Mouse (Mus musculus) gonadal fat pad, adult 2 months (tissue): ENCODE data around the gene Nr2f2. TPM values are rescaled to one million over a fixed set of nuclear protein-coding genes. Genes with fewer than 3 reads are reported as not detected.

Experiments used
- DNase-seq: peaks from one replicate; pipeline ENCODE4 v3.0.0-alpha.2; 2012; ENCODE audit warnings: low read depth
- polyA plus RNA-seq: library from polyadenylated mRNA; depleted of rRNA; stranded (reverse); fragments of >200 nt; gene quantifications from 2 replicates; pipeline ENCODE4 v1.2.3, GENCODE M21; 2012

Nr2f2 gene
- polyA plus RNA-seq, 1 experiment: 116 TPM

DNA sequence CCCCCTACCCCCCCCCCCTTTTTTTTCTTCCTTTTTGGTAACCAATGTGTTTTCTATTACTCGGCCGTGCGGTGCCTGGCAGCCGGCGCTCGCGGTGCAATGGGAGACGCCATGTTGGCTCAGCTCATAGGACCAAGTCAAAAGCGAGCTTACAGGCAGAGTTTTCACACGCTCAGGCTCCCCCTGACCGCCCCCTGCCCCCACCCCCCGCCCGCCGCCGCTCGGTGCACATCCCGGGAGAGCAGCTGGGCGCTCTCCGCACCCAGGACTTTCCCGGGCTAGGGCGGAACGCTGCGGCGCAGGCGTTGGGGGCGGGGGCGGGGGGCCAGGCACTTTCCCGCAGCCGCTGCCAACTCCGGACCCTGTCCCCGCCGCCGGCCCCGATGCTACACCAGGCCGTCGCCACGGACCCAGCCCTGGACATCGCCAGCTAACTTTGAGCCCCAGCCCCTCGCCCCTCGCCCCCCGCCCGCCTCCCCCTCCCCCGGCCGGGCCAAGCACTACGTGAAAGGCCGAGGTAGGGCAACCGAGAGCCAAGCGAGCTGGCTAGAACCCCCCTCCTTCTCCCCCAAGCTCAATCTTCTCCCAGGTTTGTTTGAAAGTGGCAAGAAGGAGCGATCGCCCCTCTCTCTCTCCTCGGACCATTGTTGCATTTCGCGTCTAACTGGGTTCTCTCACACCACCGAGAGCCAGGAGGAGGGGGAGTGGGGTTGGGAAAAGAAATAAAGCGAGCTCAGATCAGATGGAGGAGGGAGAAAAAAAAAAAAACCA, 15.6 kb downstream of the Nr2f2 start:
- no peak for DNase-seq

- no peak for DNase-seq
These were observed 16.4 kb downstream of the Nr2f2 start for GRCm38 (mm10) chr7:70349981-70350670.

DNA sequence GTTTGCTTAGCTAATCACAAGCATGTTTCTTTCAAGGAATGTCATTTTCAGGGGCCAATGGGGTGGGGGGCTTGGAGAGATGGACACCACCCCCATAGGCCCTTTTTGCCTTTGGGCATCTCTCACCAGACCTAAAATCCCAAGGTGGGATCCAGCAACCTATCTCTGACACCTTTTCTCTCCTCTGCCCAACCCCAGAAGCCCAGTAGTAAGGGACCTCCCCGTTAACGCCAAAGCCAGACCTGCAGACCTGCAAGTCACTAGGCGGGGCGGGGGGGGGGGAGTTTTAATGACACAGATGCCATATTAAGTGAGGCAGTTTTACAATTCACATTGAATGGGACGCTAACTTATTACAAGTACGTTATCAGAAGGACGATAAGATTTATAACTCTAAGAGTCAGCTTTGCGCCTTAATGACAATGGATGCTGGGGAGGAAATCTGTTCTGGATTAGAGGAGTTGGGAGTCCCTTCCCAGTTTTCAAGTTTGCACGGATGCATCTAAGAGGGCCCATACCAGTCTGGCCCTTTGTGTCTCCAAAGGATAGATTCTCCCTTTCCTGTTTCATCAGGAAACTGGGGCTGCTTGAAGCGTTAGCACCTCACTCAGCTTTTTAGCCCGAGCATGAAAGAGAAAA, 17.4 kb downstream of the Nr2f2 start:
- no peak for DNase-seq

DNA sequence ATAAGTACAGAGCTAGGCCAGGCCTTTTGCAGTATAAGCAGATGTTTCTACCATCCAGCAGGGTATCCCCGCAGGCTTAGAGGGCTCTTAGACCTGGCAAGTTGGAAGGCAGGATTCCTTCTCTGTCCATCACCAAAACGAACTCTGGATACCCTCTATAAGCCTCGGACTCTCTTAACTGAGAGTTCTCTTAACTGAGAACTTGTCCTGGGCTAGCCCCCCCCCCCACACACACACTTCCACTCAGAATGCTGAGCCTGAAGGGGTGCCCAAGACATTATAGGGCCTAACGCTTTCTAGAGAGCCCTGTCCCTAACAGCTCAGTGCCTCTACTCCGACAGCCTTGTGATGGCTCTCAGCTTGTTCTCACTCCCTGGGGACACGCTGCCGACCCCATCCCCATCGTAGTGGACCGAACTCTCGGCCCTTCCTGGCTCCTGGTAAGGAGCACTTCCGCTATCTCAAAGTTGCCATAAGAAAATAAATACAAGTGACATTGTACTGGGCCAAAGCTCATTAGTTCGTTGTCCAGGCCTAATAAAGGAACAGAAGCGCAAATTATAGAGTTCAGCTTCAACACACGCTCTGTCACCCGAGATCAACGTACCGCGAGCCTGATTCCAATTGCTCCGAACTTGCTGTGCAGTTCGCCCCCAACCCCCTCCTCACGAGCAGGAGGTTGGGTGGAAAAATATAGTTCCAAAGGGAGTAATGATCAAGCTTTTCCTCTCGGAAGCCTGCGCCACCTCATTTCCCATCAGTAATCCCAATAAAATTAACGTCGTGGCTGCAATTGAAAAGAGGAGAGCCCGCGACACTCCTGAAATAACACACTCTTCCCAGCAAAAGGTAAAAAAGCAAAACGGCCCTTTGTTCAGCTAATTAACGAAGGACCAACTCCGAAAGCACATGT, 18.2 kb downstream of the Nr2f2 start:
- no peak for DNase-seq

DNA sequence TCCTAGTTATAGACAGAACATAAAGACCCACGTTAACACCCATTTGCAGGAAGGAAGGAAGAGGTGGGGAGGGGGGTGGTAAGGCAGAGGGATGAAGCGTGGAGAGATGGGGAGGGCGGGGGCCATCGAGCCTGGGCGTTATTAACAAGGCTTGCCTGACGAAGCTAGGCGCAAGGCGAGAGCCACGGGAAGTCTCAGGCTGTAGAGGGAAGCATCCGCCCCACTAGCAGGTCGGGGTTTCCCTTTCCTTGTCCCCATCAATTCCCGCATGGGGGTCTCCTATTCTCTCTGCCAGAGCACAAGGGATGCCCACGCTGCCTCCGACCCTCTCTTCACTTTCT, 18.9 kb downstream of the Nr2f2 start:
- no peak for DNase-seq

GRCm38 (mm10) chr7:70346951-70347617, 19.5 kb downstream of the Nr2f2 start:
- no peak for DNase-seq

GRCm38 (mm10) chr7:70346010-70346536, 20.5 kb downstream of the Nr2f2 start:
- no peak for DNase-seq

DNA sequence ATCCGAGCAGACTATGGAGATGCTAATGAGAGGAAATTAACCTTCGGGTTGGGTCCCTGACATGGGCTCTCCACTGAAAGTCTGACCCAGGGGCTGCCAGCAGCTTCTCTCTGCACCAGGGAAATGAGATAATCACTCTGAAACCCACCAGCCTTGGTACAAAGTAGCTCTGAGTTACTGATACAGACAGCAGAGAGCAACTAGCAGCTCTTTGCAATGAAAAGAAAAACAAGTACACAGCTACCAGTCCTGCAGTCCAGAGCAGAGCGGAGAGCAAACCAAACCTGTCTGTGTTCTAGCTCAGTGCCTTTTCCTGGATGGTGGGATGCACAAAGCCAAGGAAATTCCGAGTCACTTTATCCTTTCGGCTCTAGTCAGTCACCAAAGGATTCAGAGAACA, 23.1 kb downstream of the Nr2f2 start:
- no peak for DNase-seq

DNA sequence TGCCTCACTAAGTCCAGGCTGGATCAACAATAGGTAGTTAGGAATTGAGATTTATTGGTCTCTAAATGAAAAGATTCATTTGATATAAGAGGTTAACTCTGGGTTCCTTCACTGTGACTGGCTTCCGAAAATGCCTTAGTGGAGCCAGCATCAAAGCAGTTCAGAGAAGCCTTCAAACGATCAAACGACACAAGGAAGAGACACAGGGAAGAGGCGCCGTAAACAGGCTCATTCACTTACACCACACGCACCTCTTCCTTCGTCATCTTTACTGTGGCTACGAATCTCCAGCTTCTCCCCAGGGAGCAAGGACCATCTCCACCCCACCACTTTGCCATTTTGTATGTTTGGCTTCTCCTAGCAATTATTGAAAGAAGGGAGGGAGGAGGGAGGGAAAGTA, 23.8 kb downstream of the Nr2f2 start:
- no peak for DNase-seq

GRCm38 (mm10) chr7:70342076-70342475, 24.5 kb downstream of the Nr2f2 start:
- DNase-seq: no peak

- DNase-seq: no peak
These were observed 26.4 kb downstream of the Nr2f2 start for GRCm38 (mm10) chr7:70339998-70340630.

GRCm38 (mm10) chr7:70338265-70338640, 28.3 kb downstream of the Nr2f2 start:
- no peak for DNase-seq

DNA sequence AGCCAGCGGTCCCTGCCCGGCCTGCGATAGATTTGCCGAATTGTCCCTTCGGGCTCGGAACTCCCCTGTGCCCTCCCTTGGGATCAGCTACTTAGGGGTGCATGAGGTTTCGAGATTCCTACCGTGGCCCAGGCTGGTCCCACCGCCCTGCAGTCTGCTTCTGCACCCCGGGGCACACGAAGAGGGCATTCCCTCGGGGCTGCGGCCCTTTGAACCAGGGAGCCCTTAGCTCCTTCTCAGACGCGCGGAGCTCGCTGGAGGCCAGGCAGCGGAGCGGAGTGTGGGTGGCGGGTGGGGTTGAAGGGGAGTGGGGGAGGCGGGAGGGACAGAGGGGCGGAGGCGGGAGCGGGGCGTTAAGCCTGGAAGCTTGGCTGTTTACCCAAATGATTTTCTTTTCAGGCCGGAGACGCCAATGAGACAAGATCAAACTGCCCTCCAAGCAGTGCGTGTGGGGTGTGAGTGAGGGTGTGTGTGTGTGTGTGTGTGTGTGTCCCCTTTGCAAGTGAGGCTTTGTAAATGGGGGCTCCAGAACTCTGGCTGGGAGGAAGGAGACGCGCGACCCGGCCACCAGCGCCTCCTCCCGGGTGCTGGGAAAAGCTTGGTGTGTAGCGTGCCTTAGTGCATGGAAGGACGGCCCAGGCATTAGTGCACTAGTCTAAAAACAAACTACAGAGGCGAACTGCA, 28.8 kb downstream of the Nr2f2 start:
- DNase-seq: no peak

DNA sequence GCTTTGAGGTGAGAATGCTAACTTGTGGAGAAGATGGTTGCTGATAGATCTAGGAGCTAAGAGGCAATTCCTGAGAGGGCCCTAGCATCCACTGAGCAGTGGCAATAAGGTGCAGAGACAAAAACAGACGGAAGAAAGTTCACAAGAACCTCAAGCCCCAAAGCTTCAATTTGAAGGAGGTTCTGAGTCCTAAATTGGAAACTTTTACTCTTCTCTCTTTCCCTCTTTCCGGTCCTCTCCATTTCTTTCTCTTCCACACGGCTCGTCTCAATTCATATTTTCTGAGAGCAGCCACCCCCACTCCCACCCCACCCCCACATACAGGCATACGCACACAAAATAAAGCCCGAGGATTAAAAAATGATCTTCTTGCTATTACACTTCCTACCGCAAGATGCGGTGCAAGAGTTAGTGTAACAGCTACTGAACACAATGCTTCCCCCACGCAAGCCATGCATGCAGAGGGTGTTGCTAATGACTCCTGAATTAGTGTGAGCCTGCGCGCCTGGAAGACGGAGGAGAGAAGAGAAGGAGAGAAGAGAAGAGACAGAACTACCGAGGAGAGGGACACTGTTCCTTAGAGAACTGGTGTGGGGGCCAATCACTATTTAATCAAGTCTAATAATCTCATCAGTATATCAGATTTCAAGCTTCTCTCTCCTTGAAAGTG, 29.8 kb downstream of the Nr2f2 start:
- no peak for DNase-seq

- DNase-seq: no peak
These were observed 30.4 kb downstream of the Nr2f2 start for GRCm38 (mm10) chr7:70336126-70336525.

DNA sequence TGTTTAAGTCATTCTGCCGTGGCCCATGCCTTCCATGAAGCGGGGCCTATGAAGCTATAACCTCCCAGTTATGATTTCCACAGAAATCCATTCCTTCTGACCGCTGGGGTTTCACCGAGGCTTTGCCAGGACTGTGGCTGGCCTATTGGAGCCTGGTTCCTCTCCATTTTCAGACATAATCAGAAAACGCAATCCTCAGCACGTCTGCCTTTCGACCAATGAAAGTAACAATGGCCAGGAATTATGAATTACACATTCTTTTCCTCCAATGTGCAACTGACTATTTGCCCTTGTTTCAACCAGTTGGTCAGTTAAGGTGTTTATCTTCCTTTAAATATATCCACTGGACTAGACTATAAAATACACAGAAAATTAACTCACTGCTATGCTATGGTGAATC, 31.1 kb downstream of the Nr2f2 start:
- DNase-seq: no peak

DNA sequence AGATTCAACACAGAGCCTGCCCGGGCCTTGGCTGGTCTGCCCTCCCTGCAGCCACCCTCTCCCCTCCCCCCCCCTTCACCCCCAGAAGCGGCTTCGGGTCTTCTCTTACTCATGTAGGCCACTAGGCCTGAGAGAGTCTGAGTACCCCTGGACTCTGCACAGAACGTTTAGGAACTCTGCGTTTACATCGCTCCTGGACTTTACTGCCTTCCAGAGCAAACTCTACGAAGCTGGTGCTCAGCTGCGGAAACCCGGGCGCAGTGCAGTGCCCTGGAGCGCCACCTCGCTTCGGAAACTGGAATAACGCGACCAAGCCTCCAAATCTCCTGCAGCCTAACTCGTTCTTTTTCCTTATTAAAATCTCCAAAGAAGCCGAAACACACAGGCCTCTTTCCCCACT, 31.7 kb downstream of the Nr2f2 start:
- DNase-seq: no peak

DNA sequence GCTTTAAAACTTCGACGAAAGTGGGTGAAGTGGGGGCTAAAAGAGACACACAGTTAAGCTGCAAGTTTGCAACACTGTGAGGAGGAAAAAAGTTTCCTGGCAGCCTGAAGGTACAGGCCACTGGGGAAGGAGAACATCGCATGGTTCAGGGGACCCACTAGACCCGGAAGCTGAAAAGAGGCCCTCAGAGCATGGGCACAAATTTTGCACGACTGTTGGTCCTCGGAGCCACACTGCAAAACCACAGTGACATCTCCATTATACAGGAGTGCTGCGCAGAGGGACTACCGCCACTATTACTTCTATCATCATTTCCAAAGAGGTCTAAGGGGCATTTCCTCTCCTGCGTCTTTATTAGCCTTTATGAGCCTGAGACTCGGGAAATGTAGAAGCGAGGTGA, 32.7 kb downstream of the Nr2f2 start:
- no peak for DNase-seq

DNA sequence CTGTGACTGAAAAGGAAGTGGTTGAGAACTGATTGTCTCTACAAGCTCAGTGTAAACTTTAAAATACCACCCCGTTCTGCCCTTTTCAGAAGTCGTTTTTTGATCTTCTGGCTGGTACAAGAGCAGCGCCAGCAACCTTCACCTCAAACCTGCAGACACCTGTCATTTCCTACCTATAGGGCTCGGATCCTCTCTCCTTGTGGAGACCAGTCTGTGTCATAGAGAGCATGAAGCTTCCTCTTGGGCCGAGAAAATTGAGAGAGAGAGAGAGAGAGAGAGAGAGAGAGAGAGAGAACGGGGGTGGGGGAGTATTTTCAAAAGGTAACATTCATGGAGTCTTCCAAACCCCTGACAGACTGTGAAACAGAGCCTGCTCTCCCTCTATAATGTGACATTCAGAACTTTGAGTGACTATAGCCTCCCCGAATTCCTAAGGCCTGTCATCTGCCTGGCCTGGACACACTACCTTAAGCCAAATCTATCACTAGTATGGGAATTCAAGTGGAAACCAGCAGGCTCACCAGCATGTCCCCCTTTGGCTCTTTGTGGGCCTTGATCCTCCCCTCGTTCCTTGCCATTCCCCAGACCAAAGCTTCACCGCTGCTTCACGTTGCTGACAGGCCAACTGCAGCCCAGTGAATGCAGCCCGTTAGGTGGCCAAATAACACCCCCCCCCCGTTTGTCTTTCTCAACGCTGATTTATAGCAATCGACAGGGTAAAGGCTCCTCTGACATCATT, 33.4 kb downstream of the Nr2f2 start:
- DNase-seq: no peak
